Mouse (Mus musculus) CH12.LX (cell line): ENCODE data around the gene Zfr2. TPM values are rescaled to one million over a fixed set of nuclear protein-coding genes. Genes with fewer than 3 reads are reported as not detected.

Experiments
- DNase-seq: peaks from one replicate; pipeline ENCODE4 v3.0.0-alpha.2; 2013; ENCODE audit errors: extremely low read depth
- H3K27ac ChIP-seq: 2 replicates; pipeline ENCODE4 v1.5.1; 2012; ENCODE audit warnings: low read depth, mild to moderate bottlenecking, control low read depth, moderate library complexity; ENCODE audit not compliant: insufficient read depth
- H3K27me3 ChIP-seq: replicated peaks from 2 replicates; pipeline ENCODE3; 2012; ENCODE audit warnings: inconsistent platforms
- H3K36me3 ChIP-seq, 2 experiments: replicated peaks in 1 of 2; 2 replicates each; pipeline versions ENCODE3 to v1.6.1; 2012; ENCODE audit warnings: inconsistent platforms in 1 of 2, low read length in 1 of 2, mild to moderate bottlenecking in 1 of 2, mixed read lengths in 1 of 2, moderate library complexity in 1 of 2; ENCODE audit not compliant: control insufficient read depth in 1 of 2, insufficient read depth in 1 of 2
- H3K4me1 ChIP-seq, 2 experiments: 2 replicates each; pipeline ENCODE4 v1.6.1; 2012; ENCODE audit warnings: inconsistent platforms in 1 of 2, moderate library complexity in 1 of 2; ENCODE audit not compliant: insufficient read depth in 2 of 2, control insufficient read depth in 1 of 2
- H3K4me2 ChIP-seq: 2 replicates; pipeline ENCODE4 v1.6.1; 2012; ENCODE audit warnings: low read depth, mild to moderate bottlenecking, control low read depth; ENCODE audit not compliant: poor library complexity, insufficient read depth, severe bottlenecking
- H3K4me3 ChIP-seq, 3 experiments: fragments of 150-350 bp in 1 of 3; sonication (generic) in 1 of 3; replicated peaks in 1 of 3; 2 replicates each; pipeline versions ENCODE3 to v1.5.1; 2011 to 2012; ENCODE audit warnings: low read depth in 2 of 3, low read length in 2 of 3, mild to moderate bottlenecking in 2 of 3, moderate library complexity in 2 of 3, control low read depth in 1 of 3, improper control_type of control experiment in 1 of 3, inconsistent platforms in 1 of 3, mixed read lengths in 1 of 3; ENCODE audit not compliant: poor library complexity in 1 of 3
- H3K79me2 ChIP-seq: replicated peaks from 2 replicates; pipeline ENCODE4 v1.6.1; 2012; ENCODE audit warnings: mild to moderate bottlenecking, moderate library complexity; ENCODE audit not compliant: control insufficient read depth, poor library complexity, insufficient read depth, severe bottlenecking; ENCODE audit errors: extremely low read depth
- H3K9ac ChIP-seq: 2 replicates; pipeline ENCODE4 v1.6.1; 2012; ENCODE audit warnings: low read depth, mild to moderate bottlenecking, control low read depth, moderate library complexity; ENCODE audit not compliant: insufficient read depth
- H3K9me3 ChIP-seq: replicated peaks from 2 replicates; pipeline ENCODE3; 2012; ENCODE audit warnings: low read length, inconsistent platforms, mixed read lengths
- BHLHE40 ChIP-seq: IDR thresholded peaks from 2 replicates; pipeline ENCODE4 v1.6.1; 2011; ENCODE audit warnings: mild to moderate bottlenecking, low read depth, low read length, improper control_type of control experiment
- CHD2 ChIP-seq: IDR thresholded peaks from 2 replicates; pipeline ENCODE4 v1.6.1; 2011; ENCODE audit warnings: low read length, improper control_type of control experiment
- ELF1 ChIP-seq: IDR thresholded peaks from 2 replicates; pipeline ENCODE4 v1.6.1; 2014; ENCODE audit warnings: low read depth, mild to moderate bottlenecking, inconsistent platforms, low read length, improper control_type of control experiment
- IRF4 ChIP-seq: IDR thresholded peaks from 2 replicates; pipeline ENCODE4 v1.6.1; 2014; ENCODE audit warnings: low read depth, mild to moderate bottlenecking, inconsistent platforms, low read length, improper control_type of control experiment
- JUND ChIP-seq: conservative IDR thresholded peaks from 2 replicates; pipeline ENCODE4 v1.6.1; 2011; ENCODE audit warnings: low read depth, low read length, improper control_type of control experiment
- KAT2A ChIP-seq: IDR thresholded peaks from 2 replicates; pipeline ENCODE4 v1.6.1; 2012; ENCODE audit warnings: low read length, improper control_type of control experiment, inconsistent platforms; ENCODE audit not compliant: insufficient replicate concordance
- MAZ ChIP-seq: IDR thresholded peaks from 2 replicates; pipeline ENCODE4 v1.6.1; 2012; ENCODE audit warnings: low read depth, mild to moderate bottlenecking, inconsistent platforms, low read length, improper control_type of control experiment, moderate library complexity
- NELFE ChIP-seq: IDR thresholded peaks from 2 replicates; pipeline ENCODE4 v1.6.1; 2011; ENCODE audit warnings: low read depth, low read length, improper control_type of control experiment
- NRF1 ChIP-seq: IDR thresholded peaks from 2 replicates; pipeline ENCODE4 v1.6.1; 2014; ENCODE audit warnings: low read depth, mild to moderate bottlenecking, inconsistent platforms, low read length, improper control_type of control experiment, moderate library complexity
- PAX5 ChIP-seq: IDR thresholded peaks from 2 replicates; pipeline ENCODE4 v1.6.1; 2012; ENCODE audit warnings: low read length, inconsistent platforms, mixed read lengths
- POLR2A ChIP-seq: IDR thresholded peaks from 2 replicates; pipeline ENCODE4 v1.6.1; 2011; ENCODE audit warnings: low read depth, mild to moderate bottlenecking, improper control_type of control experiment, low read length
- POLR2AphosphoS2 ChIP-seq: IDR thresholded peaks from 2 replicates; pipeline ENCODE4 v1.6.1; 2011; ENCODE audit warnings: low read depth, low read length, improper control_type of control experiment
- RCOR1 ChIP-seq: conservative IDR thresholded peaks from 2 replicates; pipeline ENCODE4 v1.6.1; 2012; ENCODE audit warnings: low read depth, mild to moderate bottlenecking, inconsistent platforms, low read length, improper control_type of control experiment
- SIN3A ChIP-seq: IDR thresholded peaks from 2 replicates; pipeline ENCODE4 v1.6.1; 2012; ENCODE audit warnings: low read length, improper control_type of control experiment, inconsistent platforms
- SMC3 ChIP-seq: IDR thresholded peaks from 2 replicates; pipeline ENCODE4 v1.6.1; 2011; ENCODE audit warnings: low read depth, low read length, improper control_type of control experiment
- TBP ChIP-seq: conservative IDR thresholded peaks from 2 replicates; pipeline ENCODE4 v1.6.1; 2011; ENCODE audit warnings: low read depth, low read length, improper control_type of control experiment
- ZC3H11A ChIP-seq: IDR thresholded peaks from 2 replicates; pipeline ENCODE4 v1.6.1; 2012; ENCODE audit warnings: low read depth, mild to moderate bottlenecking, inconsistent platforms, low read length, improper control_type of control experiment
- ZMIZ1 ChIP-seq: IDR thresholded peaks from 2 replicates; pipeline ENCODE4 v1.6.1; 2012; ENCODE audit warnings: low read depth, mild to moderate bottlenecking, inconsistent platforms, low read length, improper control_type of control experiment
- ZNF384 ChIP-seq: IDR thresholded peaks from 2 replicates; pipeline ENCODE4 v1.6.1; 2012; ENCODE audit warnings: low read depth, low read length, improper control_type of control experiment, inconsistent platforms
- dilution Hi-C: fragments of 300-500 bp; cut with MboI; formaldehyde crosslinking; loops from 2 replicates; pipeline ENCODE4 v1.14.3; 2020; ENCODE audit warnings: low sequenced_read_pairs; ENCODE audit not compliant: extremely low pct_unique_long_range_greater_than_20kb, extremely low pct_ligation_motif_present
- in situ Hi-C: fragments of 300-500 bp; cut with MboI; formaldehyde crosslinking; loops from 3 replicates; pipeline ENCODE4 v1.14.3; 2019; ENCODE audit warnings: low sequenced_read_pairs, low pct_ligation_motif_present, low pct_unique_long_range_greater_than_20kb, mixed read lengths
- polyA plus RNA-seq: library from polyadenylated mRNA; unstranded; fragments of >175 nt; gene quantifications from 2 replicates; pipeline ENCODE4 v1.2.1, GENCODE M21; 2012; ENCODE audit warnings: low read depth; ENCODE audit not compliant: insufficient read length
- total RNA-seq, 2 experiments: library from RNA; depleted of rRNA; stranded (reverse); fragments of 300-350 nt in 1 of 2; fragments of >200 nt in 1 of 2; gene quantifications; 2 replicates each; pipeline ENCODE4 v1.2.3; 2012 to 2014

Zfr2 gene
- total and polyA plus RNA-seq, 3 experiments, result 1.0 to 13.5 (median 2.4) TPM

DNA sequence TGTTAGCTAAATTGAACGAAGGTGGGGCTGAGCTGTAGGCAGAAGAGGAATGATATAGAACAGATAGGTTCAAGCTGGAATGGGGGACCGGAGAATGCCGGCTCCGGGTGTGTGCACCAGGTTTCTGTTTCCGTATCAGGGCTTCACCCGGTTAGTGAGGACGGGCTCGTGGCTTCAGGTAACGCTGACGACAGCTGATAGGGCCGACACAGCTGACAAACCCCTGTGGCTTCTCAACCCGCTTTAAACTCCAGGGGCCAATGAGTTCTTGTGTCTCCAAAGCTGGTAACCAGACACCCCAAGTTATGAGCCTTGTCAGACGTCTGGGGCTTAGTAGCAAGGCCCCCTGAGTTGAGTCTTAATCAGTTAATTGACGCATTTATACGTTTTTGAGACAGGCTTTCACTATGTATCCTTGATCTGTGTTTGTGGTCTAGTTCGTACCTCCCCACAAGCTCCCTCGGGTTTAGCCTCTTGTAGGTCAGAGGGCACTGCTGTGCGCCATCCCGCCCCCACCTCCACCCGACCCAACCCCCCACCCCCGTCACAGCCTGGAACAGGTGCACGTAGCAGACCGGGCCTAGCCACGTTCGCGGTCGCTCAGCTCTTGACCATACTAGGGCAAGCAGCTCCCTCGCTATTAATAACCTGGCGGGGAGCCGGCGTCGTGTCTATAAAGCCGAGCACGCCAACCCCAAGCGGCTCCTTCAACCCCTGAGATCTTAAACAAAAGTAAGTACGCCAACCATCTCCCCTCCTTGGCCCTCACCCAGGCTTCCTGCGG, 38.8 kb upstream of the Zfr2 start (continued):
- TF ChIP-seq PAX5, result no peak
- no peak; the same call in 1 of the 2 replicates for TF ChIP-seq SMC3
- peak; percentile 82; the same call in 1 of the 2 replicates for TF ChIP-seq MAZ
- TF ChIP-seq TBP, result peak; percentile 74
- TF ChIP-seq BHLHE40, result peak; percentile 49
- no peak for TF ChIP-seq ZC3H11A
- peak; percentile 69 for TF ChIP-seq POLR2A
- TF ChIP-seq SIN3A, result peak; percentile 81
- 0 out of 2 replicates have a peak, but pooled peaks have one; percentile 36 for TF ChIP-seq KAT2A
- TF ChIP-seq NELFE, result 0 out of 2 replicates have a peak, but pooled peaks have one; percentile 42
- TF ChIP-seq IRF4, result peak; percentile 49; the same call in 1 of the 2 replicates
- peak; percentile 69; the same call in 1 of the 2 replicates for TF ChIP-seq ZMIZ1
- TF ChIP-seq CHD2, result no peak; the same call in none of the 2 replicates
- no peak; the same call in 1 of the 2 replicates for TF ChIP-seq ZNF384
- TF ChIP-seq JUND, result 0 out of 2 replicates have a peak, but pooled peaks have one; percentile 32
- TF ChIP-seq ELF1, result peak; percentile 66
- TF ChIP-seq POLR2AphosphoS2, result peak; percentile 17; the same call in 1 of the 2 replicates
- TF ChIP-seq NRF1, result 0 out of 2 replicates have a peak, but pooled peaks have one; percentile 30

DNA sequence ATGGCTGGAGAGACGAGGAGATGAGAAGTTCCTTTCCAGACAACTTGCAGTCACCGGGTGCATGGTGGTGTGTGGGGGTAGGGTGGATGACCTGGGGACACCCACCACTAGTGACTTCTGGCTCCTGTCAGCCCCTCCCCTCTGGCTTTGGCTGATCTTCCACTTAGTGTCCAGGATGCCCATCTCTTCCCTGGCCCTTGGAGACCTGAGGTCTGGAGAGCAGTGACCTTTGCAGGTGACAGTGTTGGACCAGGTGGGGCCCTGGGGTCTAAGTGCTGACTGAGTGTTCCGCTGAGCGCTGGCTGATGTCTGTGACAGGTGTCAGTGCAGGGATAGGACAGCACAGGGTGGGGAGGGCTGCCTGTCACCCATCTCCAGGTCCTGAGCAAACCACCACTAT, 37.7 kb upstream of the Zfr2 start:
- Histone ChIP-seq H3K36me3 (peaks cover 8 to 14% of the 10 kb centered on the region in 2 experiments), H3K27ac (0 out of 2 replicates have a peak overlapping the region, but pooled peaks have one; percentile 4), H3K27me3 (peaks cover 5% of the 10 kb centered on the region), H3K4me1 (peaks cover 31 to 62% of the 10 kb centered on the region in 2 experiments), H3K79me2 (no peaks in the 10 kb centered on the region), H3K9ac (no peak overlapping the region), H3K9me3 (no peaks in the 10 kb centered on the region), H3K4me3 (peak overlapping the region in 2 of 3 experiments; percentile 3 to 33)
- in situ Hi-C loops (loop anchor here (5.0 to 10.0 kb wide), 2 partner anchors 92 to 160 kb away; partner anchors contain the start of genes Hmg20b and Mfsd12), dilution Hi-C loops (no loop called here)
- no peak for DNase-seq
- TF ChIP-seq SIN3A (no peak), BHLHE40 (0 out of 2 replicates have a peak, but pooled peaks have one; percentile 3), RCOR1 (no peak)
- TF ChIP-seq, all 38 proteins: peak for 1
- peak overlapping the region; percentile 87; the same call in 1 of the 2 replicates for H3K4me2 ChIP-seq
